Mouse (Mus musculus) ES-E14 (cell line): ENCODE data around the gene Jade1.

Experiments
- HCFC1 ChIP-seq: IDR thresholded peaks from 2 replicates; pipeline ENCODE4 v1.6.1; 2012; ENCODE audit warnings: low read length, inconsistent platforms, borderline replicate concordance; ENCODE audit not compliant: insufficient read depth
- ZC3H11A ChIP-seq: IDR thresholded peaks from 2 replicates; pipeline ENCODE4 v1.6.1; 2012; ENCODE audit warnings: low read depth, mild to moderate bottlenecking, inconsistent platforms, low read length, borderline replicate concordance
- ZNF384 ChIP-seq: IDR thresholded peaks from 2 replicates; pipeline ENCODE4 v1.6.1; 2012; ENCODE audit warnings: low read depth, low read length, inconsistent platforms

GRCm38 (mm10) chr3:41620971-41621370, 65.4 kb downstream of the Jade1 start:
- TF ChIP-seq HCFC1 (no peak), ZNF384 (no peak), ZC3H11A (no peak)
